Mouse (Mus musculus): ENCODE data around the gene Pafah2.

- no peak for TF ChIP-seq EP300 (IDR thresholded peaks at IDR 0.05; ENCODE audit: low read depth)
- TF ChIP-seq CTCF (IDR thresholded peaks at IDR 0.05; ENCODE audit: low read depth), result no peak
Measured at GRCm38 (mm10) chr4:134402571-134403262, 6.6 kb downstream of the Pafah2 start.

All from liver, embryonic 14.5 days (tissue).